Mouse (Mus musculus) cerebellum, adult (tissue): ENCODE results near the gene Hs6st2.

Experiments used
- ATAC-seq: cut with Nextera tagmentation; 2 replicates; pipeline ENCODE4 v1.9.2; 2017; ENCODE audit warnings: mild to moderate bottlenecking, moderate library complexity, mixed read lengths; ENCODE audit not compliant: insufficient number of reproducible peaks, low FRiP score, low TSS enrichment

The Hs6st2 gene

DNA sequence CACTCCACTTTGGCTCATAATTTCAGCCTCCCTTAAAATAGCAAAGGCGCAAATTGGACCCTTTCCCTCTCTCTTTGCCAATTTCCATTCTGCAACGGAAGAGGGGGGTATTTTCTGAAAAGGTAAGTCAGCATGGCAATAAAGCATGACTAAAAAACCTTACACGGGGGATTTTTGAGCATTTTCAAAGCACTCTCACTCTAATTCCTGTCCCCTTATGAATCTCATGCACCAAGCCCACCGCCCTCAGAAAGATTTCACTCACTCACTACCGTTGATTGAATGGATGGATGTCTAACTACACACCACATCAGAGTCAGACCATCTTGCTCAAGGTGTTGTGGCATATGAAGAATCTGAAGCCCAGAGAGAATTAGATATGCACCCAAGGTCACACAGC, at the start of gene Hs6st2:
Gene Hs6st2 (minus strand): TSS at position 101 of the 400 bp plus-strand sequence.
- ATAC-seq, result no peak

DNA sequence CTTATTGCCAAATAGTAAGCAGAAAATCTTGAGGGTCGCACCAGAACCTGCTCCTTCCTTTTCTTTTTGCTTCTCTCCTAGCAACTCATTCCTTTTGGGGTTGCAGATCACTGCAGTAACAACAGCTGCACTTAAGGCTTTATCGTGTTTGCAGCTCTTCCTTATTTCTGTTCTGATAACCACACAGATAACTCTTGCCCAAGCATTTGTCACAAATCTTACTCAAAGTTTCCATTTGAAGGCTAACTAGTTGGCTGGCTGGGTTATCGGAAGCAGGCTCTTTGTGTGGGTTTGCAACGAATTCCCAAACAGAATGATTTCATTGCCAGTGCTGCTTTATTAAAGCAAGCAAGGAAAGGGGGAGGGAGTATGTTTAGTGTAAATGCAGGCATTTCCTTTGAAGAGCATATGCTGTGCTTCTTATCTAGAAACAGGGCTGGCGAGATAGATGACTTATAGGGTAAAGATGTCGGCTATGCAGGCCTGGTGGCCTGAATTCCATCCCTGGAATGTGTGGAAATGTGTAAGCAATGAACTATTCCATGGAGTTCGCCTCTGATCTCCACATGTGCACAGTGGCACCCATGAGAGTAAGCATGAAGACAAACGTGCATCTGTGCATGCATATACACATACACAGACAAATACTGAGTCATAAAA, 32.6 kb upstream of the Hs6st2 start:
- ATAC-seq, result no peak

GRCm38 (mm10) chrX:51712996-51713395, 31.3 kb upstream of the Hs6st2 start:
- no peak for ATAC-seq

DNA sequence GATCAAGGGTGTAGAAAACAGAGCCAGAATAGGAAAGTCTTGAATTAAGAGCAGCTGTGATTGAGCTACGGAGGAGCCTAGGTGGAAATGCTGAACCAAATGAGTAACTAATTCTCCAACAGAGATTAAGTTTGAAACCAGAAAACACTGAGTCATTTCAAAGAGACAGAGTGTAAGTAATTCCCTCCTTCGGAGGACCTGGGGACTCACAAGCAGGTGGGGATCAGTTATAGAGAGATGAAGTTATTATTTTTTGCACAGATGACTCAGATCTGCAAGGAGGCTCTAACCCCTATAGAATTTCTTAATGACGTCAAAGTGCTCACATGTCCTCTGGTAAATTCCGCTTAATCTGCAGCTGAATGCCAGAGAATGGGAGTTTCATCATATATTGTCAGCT, 21.2 kb upstream of the Hs6st2 start:
- no peak for ATAC-seq

- ATAC-seq, result no peak
These were observed 17.4 kb upstream of the Hs6st2 start for GRCm38 (mm10) chrX:51699079-51699478.

GRCm38 (mm10) chrX:51686048-51686949, 4.6 kb upstream of the Hs6st2 start:
- ATAC-seq, result no peak

- ATAC-seq, result no peak
These were observed 2.8 kb upstream of the Hs6st2 start for GRCm38 (mm10) chrX:51684336-51685056.

- peak; percentile 78 for ATAC-seq
These were observed 437 bp downstream of the Hs6st2 start for GRCm38 (mm10) chrX:51681170-51681667.

DNA sequence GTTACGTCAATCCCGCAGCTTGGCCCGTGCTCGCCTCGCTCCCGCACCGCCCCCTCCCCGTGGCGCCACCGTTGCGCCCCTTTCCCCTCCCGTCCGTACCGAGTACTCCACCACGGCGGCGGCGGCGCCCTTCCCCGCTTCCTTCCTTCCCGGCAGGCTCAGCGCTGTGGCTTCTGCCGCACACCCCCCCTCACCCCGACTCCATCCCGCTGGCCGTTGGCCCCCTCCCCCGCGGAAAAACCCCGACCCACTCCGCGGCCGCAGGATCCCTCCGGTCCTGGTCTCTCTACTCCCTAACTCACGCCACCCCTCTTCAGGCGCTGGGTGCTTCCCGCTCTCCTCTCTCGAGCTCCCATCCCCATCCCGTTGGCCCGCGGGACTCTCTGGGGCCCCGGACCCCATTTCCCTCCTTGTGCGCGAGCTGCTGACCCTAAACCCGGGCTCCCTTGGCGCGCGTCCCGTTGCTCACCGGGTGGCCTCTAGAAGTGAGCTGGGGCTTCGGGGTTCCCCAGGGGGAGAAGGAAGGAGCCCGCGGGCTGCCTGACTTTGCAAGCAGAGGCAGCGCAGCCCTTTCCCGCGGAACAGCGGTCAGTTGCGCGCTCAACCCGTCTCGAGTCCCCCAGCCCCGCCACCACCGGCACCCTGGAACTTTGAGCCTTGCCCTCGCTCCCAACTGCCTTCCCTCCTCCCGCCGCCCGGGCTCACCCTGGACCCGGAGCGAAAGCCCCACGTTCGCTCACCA, 1.1 kb downstream of the Hs6st2 start:
- ATAC-seq, result peak; percentile 38; the same call in 1 of the 2 replicates

DNA sequence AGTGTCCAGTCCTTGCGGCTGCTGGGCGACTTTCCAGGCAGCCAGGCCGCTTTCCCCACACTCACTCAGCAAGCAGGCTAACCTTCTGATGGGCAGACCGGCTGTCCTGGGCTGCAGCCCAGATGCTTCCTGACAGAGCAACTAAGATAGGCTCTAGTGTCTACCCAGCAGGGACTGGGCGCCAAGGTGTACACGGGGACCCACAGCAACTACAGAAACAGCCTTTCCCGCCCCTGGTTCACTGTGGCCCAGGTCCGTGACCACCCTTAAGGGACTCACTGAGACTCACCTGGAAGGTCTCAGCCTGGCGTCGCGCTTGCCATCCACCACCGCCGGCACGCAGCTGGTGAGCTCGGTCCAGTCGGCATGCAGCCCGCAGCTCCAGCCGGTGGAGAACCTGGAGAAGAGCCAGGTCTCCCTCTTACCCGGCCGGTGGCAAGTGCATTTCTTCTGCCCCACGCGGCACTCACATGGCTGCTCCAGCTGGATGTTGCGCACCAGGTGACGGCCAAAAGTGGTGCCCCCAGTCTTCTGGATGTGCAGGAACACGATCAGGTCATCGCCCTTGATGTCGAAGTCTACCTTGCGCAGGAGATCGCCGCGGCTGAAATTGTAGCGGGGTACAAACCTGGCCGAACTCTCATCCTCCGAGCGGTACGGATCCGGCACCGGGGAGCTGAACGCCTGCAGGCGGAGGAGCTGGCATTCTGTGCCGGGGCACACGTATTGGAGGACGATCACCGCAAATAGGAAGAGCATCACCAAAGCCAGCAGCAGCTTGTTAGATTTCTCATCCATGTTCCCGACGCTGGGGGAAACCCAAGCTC, 1.8 kb downstream of the Hs6st2 start:
- ATAC-seq, result peak; percentile 31; the same call in 1 of the 2 replicates

GRCm38 (mm10) chrX:51658236-51658635, 23.4 kb downstream of the Hs6st2 start:
- ATAC-seq, result no peak

- peak; percentile 70; the same call in 1 of the 2 replicates for ATAC-seq
These were observed 38.9 kb downstream of the Hs6st2 start for GRCm38 (mm10) chrX:51642661-51643257.

DNA sequence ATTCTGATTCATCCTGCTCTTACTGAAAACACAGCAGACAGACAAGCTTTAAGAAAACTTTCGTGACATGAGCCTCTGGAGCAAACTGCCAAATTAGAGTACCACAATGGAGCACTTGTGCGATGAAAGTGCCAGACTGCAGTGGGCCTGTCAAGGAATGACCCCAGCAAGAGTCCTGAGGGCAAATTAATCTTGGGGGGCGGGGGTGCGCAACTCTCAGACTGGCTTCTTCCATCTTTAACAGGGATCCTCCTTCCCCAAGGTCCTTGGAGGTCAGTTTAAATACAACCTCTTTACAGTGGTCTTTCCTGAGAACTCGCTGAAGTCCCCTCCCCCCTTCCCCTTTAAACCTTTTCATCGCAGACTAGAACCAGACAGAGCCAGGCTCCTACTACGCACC, 45.9 kb downstream of the Hs6st2 start:
- ATAC-seq, result no peak

GRCm38 (mm10) chrX:51631376-51631775, 50.3 kb downstream of the Hs6st2 start:
- ATAC-seq, result no peak

GRCm38 (mm10) chrX:51614384-51615004, 67.2 kb downstream of the Hs6st2 start:
- no peak for ATAC-seq

- no peak for ATAC-seq
These were observed 70.9 kb downstream of the Hs6st2 start for GRCm38 (mm10) chrX:51610743-51611142.

GRCm38 (mm10) chrX:51606231-51606863, 75.3 kb downstream of the Hs6st2 start:
- no peak for ATAC-seq

GRCm38 (mm10) chrX:51592751-51593150, 88.9 kb downstream of the Hs6st2 start:
- peak; percentile 76 for ATAC-seq
